Mouse (Mus musculus) right cerebral cortex, postnatal 36 days (tissue): ENCODE results near the gene Mllt10.

Source experiments
- DNase-seq, 2 experiments: peaks; one replicate each; pipeline ENCODE4 v3.0.0; 2022; ENCODE audit warnings: low spot score in 2 of 2, mixed read lengths in 1 of 2

Mllt10 gene

DNA sequence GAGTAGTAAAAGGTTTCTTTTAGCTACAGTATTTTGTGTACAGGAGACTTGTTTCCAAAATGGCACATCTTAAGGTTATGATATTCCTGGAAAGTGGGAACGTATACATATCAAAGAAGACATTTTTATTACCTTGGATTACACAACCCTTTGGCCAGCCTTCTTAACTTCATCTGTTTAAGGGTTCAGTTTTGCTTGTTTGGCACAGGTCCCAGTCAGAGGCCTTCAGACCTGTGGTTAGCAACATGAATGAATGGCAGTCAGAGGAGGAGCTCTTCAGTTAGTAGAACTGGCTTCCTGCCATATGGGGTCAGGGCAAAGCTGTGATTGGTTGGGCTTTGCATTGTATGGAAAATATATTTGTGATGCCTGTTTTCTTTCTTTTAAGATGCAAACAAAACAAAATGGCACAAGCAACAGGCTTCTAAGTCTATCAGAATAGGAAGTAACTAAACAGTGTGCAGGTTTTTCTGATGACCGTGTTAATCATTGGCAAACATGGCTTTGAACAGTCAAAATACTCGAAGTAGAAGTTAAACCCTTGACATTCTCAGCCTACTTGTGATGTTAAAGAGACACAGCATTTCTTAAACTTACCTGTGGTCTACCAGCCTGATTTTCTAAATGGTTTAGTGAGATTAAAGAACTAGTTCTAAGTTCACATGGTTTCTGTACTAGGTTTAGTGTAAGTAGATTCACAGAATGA is 140.8 kb downstream of the Mllt10 start:
- DNase-seq: no peak

DNA sequence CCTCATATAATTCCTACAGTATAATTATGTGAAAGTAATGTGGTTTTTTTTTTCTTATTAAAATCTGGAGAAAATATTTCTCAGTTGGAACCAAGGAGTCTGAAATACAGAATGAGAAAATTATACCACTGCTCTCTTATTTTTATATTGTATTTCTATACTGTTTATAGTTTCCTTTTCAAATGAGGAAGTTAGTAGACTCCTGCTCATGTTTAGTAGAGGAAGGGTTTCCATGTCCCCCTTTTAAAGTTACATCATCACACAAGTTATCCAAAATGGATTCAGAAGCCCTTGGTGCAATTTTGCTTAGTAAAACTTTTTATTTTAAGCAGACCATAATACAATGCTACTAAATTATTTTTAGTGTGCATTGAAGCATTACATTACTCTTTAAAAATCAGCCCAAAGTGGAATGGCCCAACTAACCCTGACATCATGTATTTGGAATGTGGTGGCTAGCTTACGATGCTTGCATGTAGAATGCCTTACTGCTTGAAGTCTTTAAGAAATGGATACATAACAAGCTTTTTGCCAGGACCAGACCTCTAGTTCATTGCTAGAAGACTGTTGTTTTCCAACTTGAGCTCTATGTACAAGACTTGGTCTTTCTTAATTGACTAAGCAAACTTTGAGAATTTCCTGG is 146.9 kb downstream of the Mllt10 start:
- no peak for DNase-seq

DNA sequence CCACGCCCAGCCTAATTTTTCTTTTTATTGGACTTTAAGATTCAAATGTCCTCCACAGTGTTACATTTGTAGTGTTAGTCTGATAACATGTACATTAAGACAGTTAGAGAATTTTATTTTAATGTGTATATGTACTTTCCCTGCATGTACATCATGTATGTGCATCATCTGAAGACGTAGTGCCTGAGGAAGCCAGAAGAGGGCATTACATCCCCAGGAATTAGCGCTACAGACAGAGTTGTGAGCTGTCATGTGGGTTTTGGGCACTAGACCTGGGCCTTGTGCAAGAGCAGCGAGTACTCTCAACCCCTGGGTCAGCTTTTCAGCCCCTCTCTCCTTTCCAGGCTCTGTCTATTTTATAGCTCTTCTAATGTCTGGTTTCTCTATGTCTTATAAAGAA is 147.9 kb downstream of the Mllt10 start:
- no peak for DNase-seq

DNA sequence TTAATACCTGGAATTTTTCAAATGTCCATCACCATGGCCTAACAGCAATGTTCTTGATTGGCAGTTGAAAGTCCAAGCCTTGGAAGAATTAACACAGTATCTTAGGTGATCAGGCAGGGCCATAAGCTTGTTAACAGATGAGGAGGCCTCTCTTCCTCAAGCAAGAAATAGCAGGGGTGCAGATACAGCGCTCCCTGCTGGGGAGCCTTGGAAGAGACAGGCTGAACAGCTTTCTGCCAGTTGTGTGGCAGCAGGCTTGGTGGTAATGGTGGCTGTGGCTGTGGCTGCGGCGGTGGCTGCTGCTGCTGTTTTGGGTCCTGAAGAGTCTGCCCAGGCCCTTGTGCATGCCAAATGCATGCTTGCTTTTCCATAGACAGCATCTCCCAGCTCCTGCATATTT is 150.1 kb downstream of the Mllt10 start:
- DNase-seq: no peak

DNA sequence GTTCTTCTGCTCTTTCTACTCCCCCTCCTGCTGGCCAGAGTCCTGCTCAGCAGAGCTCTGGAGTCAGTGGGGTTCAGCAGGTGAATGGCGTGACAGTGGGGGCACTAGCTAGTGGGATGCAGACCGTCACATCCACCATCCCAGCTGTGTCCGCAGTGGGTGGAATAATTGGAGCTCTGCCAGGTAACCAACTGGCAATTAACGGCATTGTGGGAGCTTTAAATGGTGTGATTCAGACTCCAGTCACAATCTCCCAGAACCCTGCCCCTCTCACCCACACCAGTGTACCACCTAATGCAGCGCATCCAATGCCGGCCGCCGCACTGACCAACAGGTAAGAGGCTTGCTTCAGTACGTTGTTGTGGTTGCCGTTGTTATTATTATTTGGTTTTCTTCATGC is 151.8 kb downstream of the Mllt10 start:
- no peak for DNase-seq

DNA sequence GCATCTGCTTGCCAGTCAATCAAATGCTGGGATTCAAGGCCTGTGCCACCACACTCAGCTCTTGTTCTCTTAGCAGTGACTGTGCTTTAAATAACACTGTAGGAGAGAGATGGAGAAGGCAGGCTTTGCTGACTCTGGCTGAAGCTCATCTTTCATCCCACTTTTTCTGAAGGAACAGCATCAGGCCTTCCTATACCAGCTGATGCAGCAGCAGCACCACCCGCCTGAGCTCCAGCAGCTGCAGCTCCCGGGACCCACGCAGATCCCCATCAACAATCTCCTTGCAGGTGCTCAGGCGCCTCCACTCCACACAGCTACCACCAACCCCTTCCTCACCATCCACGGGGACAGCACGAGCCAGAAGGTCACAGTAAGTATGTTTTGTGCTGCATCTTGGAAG is 153.5 kb downstream of the Mllt10 start:
- DNase-seq: peak; percentile 70 to 78

DNA sequence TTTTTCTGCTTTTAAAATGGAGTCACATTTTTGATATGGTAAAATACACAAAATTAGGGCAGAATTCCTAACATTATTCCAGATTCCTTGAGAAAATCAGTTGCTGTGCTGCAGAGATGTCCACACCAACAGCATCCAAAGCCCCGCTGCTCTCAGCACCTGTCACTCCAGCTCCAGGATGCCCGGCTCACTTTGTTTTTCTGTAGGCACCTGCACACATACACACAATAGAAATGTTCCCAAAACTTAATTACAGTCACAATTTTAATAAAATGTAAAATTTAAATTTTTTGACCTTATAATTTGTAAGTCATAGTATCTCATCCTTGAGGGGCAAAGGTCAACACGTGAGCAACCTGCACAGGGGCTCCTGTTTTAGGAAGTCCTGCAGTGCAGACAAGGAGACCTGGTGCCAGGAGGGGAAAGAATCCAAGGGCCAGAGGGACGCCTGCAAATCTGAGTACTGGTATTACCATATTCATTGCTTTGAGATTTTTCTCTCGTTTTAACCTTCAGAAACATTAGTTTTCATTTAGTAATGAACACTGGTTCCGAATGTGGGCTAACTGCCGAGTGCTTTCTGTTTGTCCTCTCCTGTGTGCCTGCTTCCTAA is 154.3 kb downstream of the Mllt10 start:
- no peak for DNase-seq

DNA sequence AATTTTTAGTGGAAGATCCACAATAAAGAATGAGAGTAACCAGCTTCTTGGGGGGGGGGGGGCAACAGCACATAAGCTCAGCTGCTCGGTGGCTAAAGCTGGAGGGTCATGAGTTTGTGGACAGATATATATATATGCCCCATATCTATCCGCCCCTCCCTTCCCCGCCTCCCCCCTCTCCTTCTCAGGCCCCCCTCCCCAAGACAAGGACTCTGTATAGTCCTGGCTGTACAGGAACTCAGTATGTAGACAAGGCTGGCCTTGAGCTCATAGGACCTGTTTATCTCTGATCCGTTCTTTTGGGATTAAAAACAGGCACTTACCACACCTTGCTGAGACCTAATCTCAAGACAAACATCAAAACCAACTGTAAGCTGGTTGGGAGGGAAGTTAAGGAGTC is 154.9 kb downstream of the Mllt10 start:
- DNase-seq: no peak

DNA sequence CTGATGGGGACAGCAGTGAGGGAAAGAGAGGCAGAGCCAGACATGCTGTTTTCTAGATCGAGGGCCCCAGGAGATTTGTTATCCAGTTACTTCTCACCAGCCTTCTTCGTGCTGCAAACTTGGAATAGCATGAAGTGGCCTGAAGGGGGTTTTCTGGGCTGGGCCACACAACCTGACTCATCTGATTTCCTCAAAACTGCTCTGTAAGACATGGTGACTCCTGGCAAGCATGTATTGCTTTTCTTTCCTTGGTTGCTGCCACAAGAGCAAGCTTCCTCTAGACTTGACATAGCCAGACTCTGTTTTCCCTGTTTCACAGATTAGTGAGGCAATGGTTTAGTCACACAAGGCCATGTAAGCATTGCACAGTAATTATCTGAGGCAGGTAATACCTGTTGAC is 159.0 kb downstream of the Mllt10 start:
- no peak for DNase-seq

DNA sequence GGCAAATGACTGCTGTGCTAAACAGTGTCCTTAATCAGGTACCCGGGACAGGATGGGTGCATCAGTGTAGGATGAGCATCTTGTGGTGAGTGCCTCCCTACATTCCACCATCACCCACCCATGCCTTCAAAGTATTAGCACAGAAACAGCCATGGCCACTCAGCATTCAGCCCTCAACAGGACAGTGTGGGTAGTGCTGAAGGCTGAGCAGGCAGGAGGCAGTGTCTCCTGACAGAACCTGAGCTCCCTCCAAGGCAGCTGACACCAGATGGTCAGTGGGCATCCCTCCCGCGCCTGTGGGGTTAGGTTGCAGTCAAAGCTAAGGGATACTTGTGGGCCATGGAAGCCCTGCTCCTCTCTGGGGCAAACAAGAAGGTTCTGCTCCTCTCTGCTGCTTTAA is 162.8 kb downstream of the Mllt10 start:
- peak in 1 of 2 experiments; percentile 29 for DNase-seq

DNA sequence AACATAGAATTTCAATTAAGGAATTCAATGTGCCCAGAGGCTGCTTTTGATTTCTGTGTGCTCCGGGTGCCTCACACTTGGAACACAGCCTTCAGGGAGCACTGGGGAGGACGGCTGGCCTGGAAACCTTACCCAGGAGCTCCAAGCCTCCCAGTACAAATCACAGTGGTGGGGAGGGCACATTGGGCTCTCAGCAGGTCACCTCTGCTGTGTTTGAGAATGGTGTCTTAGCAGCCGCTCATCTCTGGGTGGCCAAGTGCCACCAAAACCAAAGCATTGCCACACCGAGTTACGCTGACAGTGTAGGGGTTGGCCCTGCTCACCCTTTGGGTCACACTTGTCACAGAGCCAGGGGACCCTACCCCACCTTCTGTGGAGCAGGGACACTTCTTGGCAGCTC is 163.5 kb downstream of the Mllt10 start:
- DNase-seq: no peak

DNA sequence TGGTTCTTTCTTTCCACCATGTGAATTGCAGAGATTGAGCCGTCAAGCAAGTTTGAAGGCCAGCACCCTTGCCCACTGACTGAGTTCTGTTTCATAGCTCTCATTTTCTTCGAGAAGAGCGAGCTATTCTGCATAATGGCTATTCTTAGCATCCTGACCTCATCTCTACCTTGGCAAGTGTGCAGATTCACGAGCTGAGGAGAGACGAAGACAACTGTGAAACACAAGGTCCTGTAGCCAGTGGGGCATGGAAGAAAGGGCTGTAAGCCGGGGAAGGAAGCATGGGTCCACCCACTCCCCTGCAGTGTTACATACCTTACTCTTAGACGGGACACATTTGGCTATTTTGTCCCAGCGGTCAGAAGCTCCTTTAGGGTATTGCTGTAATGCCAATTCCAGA is 164.1 kb downstream of the Mllt10 start:
- DNase-seq: no peak

DNA sequence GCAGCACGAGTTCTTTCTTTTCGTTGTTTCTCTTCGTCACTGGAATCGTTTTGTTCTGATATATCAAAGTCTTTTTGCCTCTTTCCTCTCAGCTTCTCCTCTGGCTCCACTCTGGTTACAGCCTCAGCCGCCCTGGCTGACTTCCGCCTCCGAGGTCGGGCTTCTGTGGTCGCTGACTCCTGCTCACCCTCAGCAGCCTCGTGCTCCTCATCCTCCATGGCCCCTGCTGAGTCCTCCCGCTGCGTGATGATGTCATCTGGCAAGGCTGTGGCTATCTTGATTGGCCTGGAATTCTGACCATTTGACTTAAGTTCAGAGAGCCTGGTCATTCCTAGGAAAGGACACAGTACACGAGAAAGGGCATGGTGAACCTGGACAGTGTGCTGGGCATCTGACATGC is 164.5 kb downstream of the Mllt10 start:
- no peak for DNase-seq

DNA sequence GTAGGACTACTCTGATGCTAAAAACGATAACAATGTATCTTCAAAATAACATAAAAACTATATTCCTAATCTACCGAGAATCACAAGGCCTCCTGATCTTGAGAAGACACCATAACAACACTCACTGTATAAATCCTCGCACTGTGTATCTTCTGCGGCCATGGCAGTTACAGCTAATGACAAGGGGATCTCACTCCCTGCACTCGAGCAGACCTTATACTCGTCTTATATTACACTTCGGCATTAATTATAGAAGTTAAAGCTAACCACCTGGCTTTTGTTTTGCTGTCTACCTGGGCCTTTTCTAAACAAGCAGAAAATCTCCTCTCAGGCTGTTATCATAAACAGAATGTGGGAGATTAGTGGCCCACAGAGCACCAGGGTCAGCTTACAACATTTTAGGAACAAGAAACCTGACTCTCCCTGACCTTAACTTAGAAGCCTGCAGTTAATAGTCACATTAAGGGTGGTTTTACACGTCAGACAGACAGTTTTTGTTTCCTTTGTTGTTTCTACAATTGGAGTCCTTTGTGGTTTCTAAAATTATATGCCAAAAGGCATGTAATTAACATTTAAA is 173.5 kb downstream of the Mllt10 start:
- no peak for DNase-seq

DNA sequence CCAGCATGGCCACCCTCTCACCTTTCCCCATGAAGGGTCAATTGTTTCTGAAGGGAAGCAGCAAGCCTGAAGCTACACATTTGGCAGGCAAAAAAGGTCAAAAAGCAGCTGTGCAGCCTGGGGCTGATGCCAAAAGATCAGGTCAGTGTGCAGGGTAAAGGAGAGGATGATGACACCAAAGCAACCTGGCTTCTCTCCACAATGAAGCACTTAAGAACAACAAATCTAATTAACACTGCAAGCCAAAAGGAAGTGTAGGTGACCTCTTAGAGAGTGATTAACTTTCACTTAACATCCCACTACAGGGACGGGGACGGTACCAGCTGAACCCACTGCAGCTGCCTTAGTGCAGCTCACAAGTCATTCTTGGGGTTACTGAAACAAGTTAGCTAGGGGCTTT is 174.2 kb downstream of the Mllt10 start:
- DNase-seq: no peak

DNA sequence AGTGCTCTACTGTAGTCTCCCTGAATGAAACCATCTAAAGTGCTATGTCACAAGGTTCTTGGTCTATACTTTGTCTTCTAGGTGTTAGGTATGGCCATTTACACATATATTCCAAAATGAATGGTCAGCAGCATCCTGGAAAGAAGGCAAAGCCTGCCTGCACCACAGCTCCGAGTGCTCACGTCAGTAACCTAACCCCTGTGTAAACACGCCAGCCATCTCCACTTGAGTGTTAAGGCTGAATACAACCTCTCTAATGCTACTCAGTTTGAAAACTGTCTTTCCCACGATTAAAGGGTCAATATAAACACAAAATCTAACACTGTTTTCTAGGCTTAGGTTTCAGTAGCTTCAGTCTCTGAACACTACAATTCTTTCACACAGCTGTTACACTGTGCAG is 176.1 kb downstream of the Mllt10 start:
- no peak for DNase-seq

DNA sequence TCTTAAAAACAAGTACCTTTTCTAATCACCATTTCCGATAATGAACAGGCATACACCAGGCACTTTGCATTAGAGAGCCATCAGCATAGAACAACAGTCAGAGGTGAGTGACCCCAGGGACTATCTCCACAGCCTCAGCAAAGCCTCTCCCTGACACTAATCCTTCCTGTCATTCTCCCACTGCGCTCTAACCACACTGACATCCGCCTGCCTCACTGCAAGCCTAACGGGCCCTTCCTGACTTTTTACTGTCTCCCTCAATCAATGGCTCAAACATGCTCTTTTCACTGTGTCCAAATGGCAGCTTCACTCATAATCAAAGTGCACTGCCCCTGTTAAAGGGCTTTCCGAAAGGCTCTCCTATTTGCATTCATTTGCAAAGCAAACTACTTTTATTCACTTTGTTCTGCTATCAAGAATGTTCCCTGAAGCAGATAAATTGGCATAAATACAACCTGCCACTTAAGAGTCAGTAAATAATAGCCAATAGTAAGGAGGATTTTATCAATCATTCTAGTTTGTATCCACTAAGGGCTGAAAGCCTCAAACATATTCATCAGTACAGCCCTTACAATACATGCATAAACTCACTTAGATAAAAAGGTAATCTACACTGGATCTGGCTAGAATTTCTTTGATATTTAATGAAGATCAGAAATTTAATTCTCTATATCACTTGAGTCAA is 178.0 kb downstream of the Mllt10 start:
- no peak for DNase-seq

DNA sequence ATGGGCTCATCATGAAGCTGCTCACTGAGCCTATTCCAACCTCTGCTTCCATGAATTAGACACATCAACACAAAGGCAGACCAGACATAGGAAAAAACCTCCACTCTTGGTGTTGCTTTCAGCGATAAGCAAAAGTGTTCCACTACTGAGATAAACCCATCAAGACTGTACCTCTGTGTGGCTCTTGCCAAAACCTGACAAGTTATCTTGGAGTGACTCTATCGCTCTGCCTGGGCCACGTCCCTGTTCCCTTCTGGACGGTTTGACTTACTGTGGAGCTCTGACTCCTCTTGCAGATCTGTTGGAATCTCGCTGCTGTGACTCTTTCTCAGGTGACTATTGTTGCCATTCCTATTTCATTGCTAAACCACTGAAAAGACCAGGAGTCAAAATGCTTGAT is 180.5 kb downstream of the Mllt10 start:
- no peak for DNase-seq

DNA sequence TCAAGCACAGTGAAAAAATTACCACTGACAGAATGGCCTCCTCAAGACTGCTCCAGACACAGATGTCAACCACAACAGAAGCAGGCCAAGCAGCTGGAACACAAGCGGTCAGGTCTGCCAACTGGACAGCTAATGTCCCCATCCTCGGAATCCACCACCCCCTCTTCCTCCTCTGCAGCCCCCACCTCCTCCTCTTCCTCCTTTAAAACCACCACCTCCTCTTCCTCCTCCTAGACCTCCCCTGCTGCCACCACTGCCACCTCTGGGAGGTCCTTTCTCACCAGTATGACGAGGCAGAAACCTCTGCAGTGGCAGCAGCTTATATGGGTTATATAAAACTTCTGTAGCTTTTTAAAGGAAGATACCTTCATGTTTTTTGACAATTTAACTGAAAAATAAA is 194.2 kb downstream of the Mllt10 start:
- DNase-seq: no peak
